Mouse (Mus musculus) embryonic facial prominence, embryonic 15.5 days (tissue): ENCODE measurements around the gene Olfr452. TPM values are rescaled to one million over a fixed set of nuclear protein-coding genes. Genes with fewer than 3 reads are reported as not detected.

Experiments used
- ATAC-seq: fragments of 200-750 bp; cut with Nextera tagmentation; 2 replicates; pipeline ENCODE4 v1.8.0; 2017; ENCODE audit warnings: low read depth, moderate TSS enrichment; ENCODE audit not compliant: insufficient number of reproducible peaks, low FRiP score, low TSS enrichment
- H3K27ac ChIP-seq: fragments of 300-500 bp; sonication (generic); replicated peaks from 2 replicates; pipeline ENCODE4 v1.5.1; 2015; ENCODE audit warnings: mild to moderate bottlenecking, inconsistent platforms
- H3K27me3 ChIP-seq: fragments of 300-500 bp; sonication (generic); 2 replicates; pipeline ENCODE4 v1.6.1; 2015; ENCODE audit warnings: inconsistent platforms
- H3K36me3 ChIP-seq: fragments of 300-500 bp; sonication (generic); 2 replicates; pipeline ENCODE4 v1.6.1; 2015; ENCODE audit warnings: mild to moderate bottlenecking, inconsistent platforms
- H3K4me1 ChIP-seq: fragments of 300-500 bp; sonication (generic); 2 replicates; pipeline ENCODE4 v1.6.1; 2015; ENCODE audit warnings: inconsistent platforms
- H3K4me2 ChIP-seq: fragments of 300-500 bp; sonication (generic); replicated peaks from 2 replicates; pipeline ENCODE4 v1.6.1; 2015; ENCODE audit warnings: mild to moderate bottlenecking, inconsistent platforms
- H3K4me3 ChIP-seq: fragments of 300-500 bp; sonication (generic); replicated peaks from 2 replicates; pipeline ENCODE4 v1.5.1; 2015; ENCODE audit warnings: mild to moderate bottlenecking, inconsistent platforms
- H3K9ac ChIP-seq: fragments of 300-500 bp; sonication (generic); 2 replicates; pipeline ENCODE4 v1.6.1; 2015; ENCODE audit warnings: inconsistent platforms
- H3K9me3 ChIP-seq: fragments of 300-500 bp; sonication (generic); replicated peaks from 2 replicates; pipeline ENCODE4 v1.6.1; 2016; ENCODE audit warnings: inconsistent platforms
- WGBS: fragments of 180-500 bp; shearing (Covaris S2); methylation state at CpG from one replicate; pipeline ENCODE4 v1.1.7; 2015; 5-methylcytosine and 5-hydroxymethylcytosine counted together
- polyA plus RNA-seq: library from polyadenylated mRNA; unstranded; fragments of >200 nt; fragmentation: Nextera tagmentation; extraction: Ambion mirVana; gene quantifications from 2 replicates; pipeline ENCODE4 v1.2.1, GENCODE M21; 2015

Olfr452 gene
- 0.05 TPM in 1 of 2 replicates, not detected in the other for polyA plus RNA-seq

GRCm38 (mm10) chr6:42784793-42785192 is at the start of gene Olfr452:
Olfr452 (plus strand) TSS chr6:42785093.
- no peak for ATAC-seq
- Histone ChIP-seq H3K27ac (no peak within 1 kb of the TSS), H3K36me3 (no peaks in the 10 kb centered on the region), H3K4me1 (no peaks in the 10 kb centered on the region), H3K27me3 (no peaks in the 10 kb centered on the region), H3K9me3 (no peaks in the 10 kb centered on the region), H3K4me2 (no peak within 1 kb of the TSS), H3K4me3 (no peak within 1 kb of the TSS), H3K9ac (no peak within 1 kb of the TSS)

GRCm38 (mm10) chr6:42739071-42739470 is 45.8 kb upstream of the Olfr452 start, which contains the start of gene Olfr453:
Olfr453 (plus strand) TSS chr6:42739371.
- Histone ChIP-seq H3K27me3 (no peaks in the 10 kb centered on the region), H3K4me3 (no peak within 1 kb of the TSS), H3K9me3 (no peaks in the 10 kb centered on the region), H3K4me1 (no peaks in the 10 kb centered on the region), H3K27ac (no peak within 1 kb of the TSS), H3K36me3 (no peaks in the 10 kb centered on the region), H3K4me2 (no peak within 1 kb of the TSS), H3K9ac (no peak within 1 kb of the TSS)
- ATAC-seq: no peak
- 87% methylated on average over 1 of the region's 1 CpGs for WGBS

GRCm38 (mm10) chr6:42742303-42742702 is 42.6 kb upstream of the Olfr452 start:
- no peaks in the 10 kb centered on the region for H3K36me3 ChIP-seq
- 71% methylated on average over 5 of the region's 5 CpGs for WGBS
- no peak overlapping the region for H3K27ac ChIP-seq
- H3K4me3 ChIP-seq: no peak overlapping the region
- no peak overlapping the region for H3K9ac ChIP-seq
- H3K4me2 ChIP-seq: no peak overlapping the region
- ATAC-seq: no peak
- H3K27me3 ChIP-seq: no peaks in the 10 kb centered on the region
- no peaks in the 10 kb centered on the region for H3K4me1 ChIP-seq
- no peaks in the 10 kb centered on the region for H3K9me3 ChIP-seq

- Histone ChIP-seq H3K27me3 (no peaks in the 10 kb centered on the region), H3K4me3 (no peak overlapping the region), H3K27ac (no peak overlapping the region), H3K4me2 (no peak overlapping the region), H3K36me3 (no peaks in the 10 kb centered on the region), H3K9ac (no peak overlapping the region), H3K4me1 (no peaks in the 10 kb centered on the region), H3K9me3 (no peaks in the 10 kb centered on the region)
- ATAC-seq: no peak
Observed at GRCm38 (mm10) chr6:42747846-42748245, 37.0 kb upstream of the Olfr452 start.

- Histone ChIP-seq H3K4me2 (no peak within 1 kb of the TSS), H3K4me3 (no peak within 1 kb of the TSS), H3K9me3 (no peaks in the 10 kb centered on the region), H3K9ac (no peak within 1 kb of the TSS), H3K27ac (no peak within 1 kb of the TSS), H3K36me3 (no peaks in the 10 kb centered on the region), H3K27me3 (no peaks in the 10 kb centered on the region), H3K4me1 (no peaks in the 10 kb centered on the region)
- 88% methylated on average over 1 of the region's 1 CpGs for WGBS
- ATAC-seq: no peak
Observed at GRCm38 (mm10) chr6:42756104-42756503, 28.8 kb upstream of the Olfr452 start, which contains the start of gene Olfr38. Olfr38 (plus strand) TSS chr6:42756404.

- no peak overlapping the region for H3K4me3 ChIP-seq
- H3K27ac ChIP-seq: no peak overlapping the region
- no peaks in the 10 kb centered on the region for H3K9me3 ChIP-seq
- 76% methylated on average over 1 of the region's 1 CpGs for WGBS
- no peak overlapping the region for H3K9ac ChIP-seq
- H3K4me2 ChIP-seq: no peak overlapping the region
- no peaks in the 10 kb centered on the region for H3K36me3 ChIP-seq
- no peaks in the 10 kb centered on the region for H3K4me1 ChIP-seq
- H3K27me3 ChIP-seq: no peaks in the 10 kb centered on the region
- ATAC-seq: no peak
Observed at GRCm38 (mm10) chr6:42777066-42777465, 7.8 kb upstream of the Olfr452 start.

- Histone ChIP-seq H3K27ac (no peak overlapping the region), H3K9ac (no peak overlapping the region), H3K4me1 (no peaks in the 10 kb centered on the region), H3K4me2 (no peak overlapping the region), H3K27me3 (no peaks in the 10 kb centered on the region), H3K9me3 (no peaks in the 10 kb centered on the region), H3K36me3 (no peaks in the 10 kb centered on the region), H3K4me3 (no peak overlapping the region)
- 41% methylated on average over 4 of the region's 4 CpGs for WGBS
- no peak for ATAC-seq
Observed at GRCm38 (mm10) chr6:42790247-42790948, 5.5 kb downstream of the Olfr452 start.

- Histone ChIP-seq H3K4me3 (no peak overlapping the region), H3K9me3 (no peaks in the 10 kb centered on the region), H3K27me3 (no peaks in the 10 kb centered on the region), H3K4me1 (no peaks in the 10 kb centered on the region), H3K4me2 (no peak overlapping the region), H3K36me3 (no peaks in the 10 kb centered on the region), H3K9ac (no peak overlapping the region), H3K27ac (no peak overlapping the region)
- WGBS: 77% methylated on average over 9 of the region's 9 CpGs
- no peak for ATAC-seq
Observed at GRCm38 (mm10) chr6:42790949-42791556, 6.2 kb downstream of the Olfr452 start.

GRCm38 (mm10) chr6:42794982-42795381 is 10.1 kb downstream of the Olfr452 start:
- no peak overlapping the region for H3K9ac ChIP-seq
- no peaks in the 10 kb centered on the region for H3K9me3 ChIP-seq
- 88% methylated on average over 3 of the region's 3 CpGs for WGBS

GRCm38 (mm10) chr6:42811639-42812038 is 26.7 kb downstream of the Olfr452 start, which contains the start of gene Olfr450:
Olfr450 (plus strand) TSS chr6:42811939.
- no peak within 1 kb of the TSS for H3K4me2 ChIP-seq
- H3K9ac ChIP-seq: no peak within 1 kb of the TSS
- no peaks in the 10 kb centered on the region for H3K9me3 ChIP-seq
- H3K4me3 ChIP-seq: no peak within 1 kb of the TSS
- no peaks in the 10 kb centered on the region for H3K27me3 ChIP-seq
- H3K27ac ChIP-seq: no peak within 1 kb of the TSS
- ATAC-seq: no peak
- H3K4me1 ChIP-seq: no peaks in the 10 kb centered on the region
- WGBS: 88% methylated on average over 1 of the region's 1 CpGs
- no peaks in the 10 kb centered on the region for H3K36me3 ChIP-seq

More at GRCm38 (mm10) chr6:42794982-42795381, 10.1 kb downstream of the Olfr452 start:
- Histone ChIP-seq H3K4me3 (no peak overlapping the region), H3K4me2 (no peak overlapping the region), H3K27ac (no peak overlapping the region), H3K36me3 (no peaks in the 10 kb centered on the region), H3K27me3 (no peaks in the 10 kb centered on the region), H3K4me1 (no peaks in the 10 kb centered on the region)
- no peak for ATAC-seq

- no peak within 1 kb of the TSS for H3K27ac ChIP-seq
- H3K9ac ChIP-seq: no peak within 1 kb of the TSS
- no peaks in the 10 kb centered on the region for H3K36me3 ChIP-seq
- no peaks in the 10 kb centered on the region for H3K4me1 ChIP-seq
- no peak for ATAC-seq
- H3K4me2 ChIP-seq: no peak within 1 kb of the TSS
- no peaks in the 10 kb centered on the region for H3K9me3 ChIP-seq
- no peaks in the 10 kb centered on the region for H3K27me3 ChIP-seq
- no peak within 1 kb of the TSS for H3K4me3 ChIP-seq
Observed at GRCm38 (mm10) chr6:42834084-42834483, 49.2 kb downstream of the Olfr452 start, which contains the start of gene Olfr449. Olfr449 (plus strand) TSS chr6:42834384.
